Mouse (Mus musculus) ovary, adult 10 weeks (tissue): ENCODE data around the gene Pnpla2. TPM values are rescaled to one million over a fixed set of nuclear protein-coding genes. Genes with fewer than 3 reads are reported as not detected.

Source experiments
- polyA plus RNA-seq: library from polyadenylated mRNA; stranded (reverse); fragments of 350-450 nt; fragmentation: Illumina TruSeq; extraction: RNeasy Lipid Tissue Mini Kit (QIAGEN cat#74804); gene quantifications from one replicate; pipeline ENCODE4 v1.2.3, GENCODE M21; 2014

Pnpla2 gene
- polyA plus RNA-seq = 1.3 TPM

GRCm38 (mm10) chr7:141454967-141455551 is at the start of gene Pnpla2:
Pnpla2 (plus strand) TSS chr7:141455198.

GRCm38 (mm10) chr7:141413809-141414584 is 41.0 kb upstream of the Pnpla2 start, which contains the start of gene Gatd1:
Gatd1 (minus strand) TSS chr7:141414136.

GRCm38 (mm10) chr7:141429310-141429709 is 25.7 kb upstream of the Pnpla2 start, which contains the start of gene Cend1:
Cend1 (minus strand) TSS chr7:141429491.

GRCm38 (mm10) chr7:141437178-141438120 is 17.5 kb upstream of the Pnpla2 start, which contains the start of gene Slc25a22:
Slc25a22 (minus strand) TSS chr7:141437892.

GRCm38 (mm10) chr7:141443828-141444237 is 11.2 kb upstream of the Pnpla2 start, which contains the start of gene Pidd1:
Pidd1 (minus strand) TSS chr7:141444025.

GRCm38 (mm10) chr7:141447110-141447991 is 7.6 kb upstream of the Pnpla2 start, which contains the start of gene Rplp2:
Rplp2 (plus strand) TSS chr7:141447370.

GRCm38 (mm10) chr7:141460391-141461113 is 5.6 kb downstream of the Pnpla2 start, which contains the start of gene Cracr2b:
Cracr2b (plus strand) TSS chr7:141461094.

GRCm38 (mm10) chr7:141467230-141468030 is 12.4 kb downstream of the Pnpla2 start, which contains the start of gene Cd151:
Cd151 (plus strand) TSS chr7:141467392.

GRCm38 (mm10) chr7:141475011-141475804 is 20.2 kb downstream of the Pnpla2 start, which contains the start of the genes Polr2l and Tspan4:
Polr2l (minus strand) TSS chr7:141475132.
Tspan4 (plus strand) TSS chr7:141475240.

Other genes with a start within 250 kb of the Pnpla2 start
- not detected for gene Lmntd2, start 241.1 kb upstream of the Pnpla2 start, polyA plus RNA-seq
- gene Rassf7, start 239.3 kb upstream of the Pnpla2 start, polyA plus RNA-seq = 0.80 TPM
- gene Phrf1, start 226.4 kb upstream of the Pnpla2 start, polyA plus RNA-seq = 26.7 TPM
- gene Irf7, start 188.7 kb upstream of the Pnpla2 start, polyA plus RNA-seq = 7.9 TPM
- 1.1 TPM for gene Cdhr5, start 178.4 kb upstream of the Pnpla2 start, polyA plus RNA-seq
- gene Sct, start 176.1 kb upstream of the Pnpla2 start, polyA plus RNA-seq = not detected
- not detected for gene Drd4, start 163.2 kb upstream of the Pnpla2 start, polyA plus RNA-seq
- 1.5 TPM for gene Deaf1, start 127.5 kb upstream of the Pnpla2 start, polyA plus RNA-seq
- 9.4 TPM for gene Tmem80, start 127.5 kb upstream of the Pnpla2 start, polyA plus RNA-seq
- not detected for gene Eps8l2, start 116.3 kb upstream of the Pnpla2 start, polyA plus RNA-seq
- 7.8 TPM for gene Taldo1, start 63.0 kb upstream of the Pnpla2 start, polyA plus RNA-seq
- gene Gatd1, start 41.1 kb upstream of the Pnpla2 start, polyA plus RNA-seq = 15.2 TPM
- gene Cend1, start 25.7 kb upstream of the Pnpla2 start, polyA plus RNA-seq = not detected
- gene Slc25a22, start 17.3 kb upstream of the Pnpla2 start, polyA plus RNA-seq = 0.46 TPM
- gene Pidd1, start 11.2 kb upstream of the Pnpla2 start, polyA plus RNA-seq = not detected
- gene Rplp2, start 7.8 kb upstream of the Pnpla2 start, polyA plus RNA-seq = 15.0 TPM
- gene Cracr2b, start 5.9 kb downstream of the Pnpla2 start, polyA plus RNA-seq = not detected
- 45.2 TPM for gene Cd151, start 12.2 kb downstream of the Pnpla2 start, polyA plus RNA-seq
- 2.4 TPM for gene Polr2l, start 19.9 kb downstream of the Pnpla2 start, polyA plus RNA-seq
- 6.2 TPM for gene Tspan4, start 20.0 kb downstream of the Pnpla2 start, polyA plus RNA-seq
- gene Chid1, start 84.7 kb downstream of the Pnpla2 start, polyA plus RNA-seq = 3.6 TPM
- gene Ap2a2, start 107.0 kb downstream of the Pnpla2 start, polyA plus RNA-seq = 72.3 TPM
- not detected for gene Muc6, start 200.1 kb downstream of the Pnpla2 start, polyA plus RNA-seq
- gene Muc2, start 235.1 kb downstream of the Pnpla2 start, polyA plus RNA-seq = not detected